Mouse (Mus musculus): ENCODE measurements around the gene Mef2b. TPM values are rescaled to one million over a fixed set of nuclear protein-coding genes. Genes with fewer than 3 reads are reported as not detected.
A peak's percentile ranks its signal among the peaks of the same experiment; 100 is the strongest.

The Mef2b gene
- polyA plus RNA-seq, 1 experiment from 2014 or later: 0.74 TPM

DNA sequence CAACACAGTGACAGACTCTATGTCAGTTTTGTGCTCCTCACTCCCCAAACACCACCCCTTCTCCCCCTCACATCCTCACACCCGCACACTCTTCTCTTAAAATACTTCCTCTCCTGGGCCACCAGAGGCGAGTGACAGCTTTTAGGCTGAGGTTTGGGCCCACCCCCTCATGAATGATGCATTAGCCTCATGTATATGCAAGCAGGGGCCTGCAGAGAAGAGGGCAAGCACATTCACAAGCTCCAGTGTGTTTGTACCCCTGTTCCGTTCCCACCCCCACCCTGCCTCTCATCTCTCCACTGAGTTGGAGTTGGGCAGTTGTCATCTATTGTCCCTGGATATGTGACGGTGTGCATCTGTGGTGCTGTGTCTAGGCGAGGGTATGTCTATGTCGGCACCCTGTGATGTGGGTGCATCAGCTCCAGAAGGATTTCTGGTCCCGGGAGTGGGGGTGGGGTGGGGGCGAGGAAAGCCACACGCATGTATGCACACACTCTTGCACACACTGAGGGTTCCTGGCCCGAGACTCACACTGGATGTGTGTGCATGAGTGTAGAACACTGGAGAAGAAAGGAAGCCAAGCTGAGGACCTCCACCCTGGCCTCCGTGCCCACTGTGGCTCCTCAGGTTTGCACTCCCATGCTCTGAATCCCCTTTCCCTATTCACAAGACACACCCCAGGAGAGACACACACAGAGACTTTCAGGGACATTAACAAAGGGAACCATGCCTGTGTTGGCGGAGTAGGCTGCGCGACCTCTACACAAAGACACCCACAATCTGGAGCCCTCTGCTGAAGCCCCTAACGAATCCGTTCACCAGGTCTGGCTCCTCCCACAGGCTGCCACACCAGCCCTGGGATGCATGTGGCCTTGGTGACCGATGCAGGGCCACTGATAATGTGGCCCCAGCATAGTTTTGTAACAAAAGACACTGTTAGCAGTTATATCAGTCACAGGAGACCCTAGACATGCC, 20.5 kb upstream of the Mef2b start:
- Histone ChIP-seq H3K27ac (peak overlapping the region; percentile 87), H3K27me3 (ENCODE audit: poor library complexity, severe bottlenecking) (peaks cover 84% of the 10 kb centered on the region), H3K4me1 (peaks cover 33% of the 10 kb centered on the region), H3K4me3 (peak overlapping the region; percentile 60), H3K36me3 (replicated peaks) (peaks cover 4% of the 10 kb centered on the region; the same call in 1 of the 2 replicates), H3K9me3 (no peaks in the 10 kb centered on the region)
- WGBS: 6% methylated on average over 17 of the region's 17 CpGs
- peak; percentile 41 for DNase-seq (ENCODE audit: extremely low spot score, low spot score)

DNA sequence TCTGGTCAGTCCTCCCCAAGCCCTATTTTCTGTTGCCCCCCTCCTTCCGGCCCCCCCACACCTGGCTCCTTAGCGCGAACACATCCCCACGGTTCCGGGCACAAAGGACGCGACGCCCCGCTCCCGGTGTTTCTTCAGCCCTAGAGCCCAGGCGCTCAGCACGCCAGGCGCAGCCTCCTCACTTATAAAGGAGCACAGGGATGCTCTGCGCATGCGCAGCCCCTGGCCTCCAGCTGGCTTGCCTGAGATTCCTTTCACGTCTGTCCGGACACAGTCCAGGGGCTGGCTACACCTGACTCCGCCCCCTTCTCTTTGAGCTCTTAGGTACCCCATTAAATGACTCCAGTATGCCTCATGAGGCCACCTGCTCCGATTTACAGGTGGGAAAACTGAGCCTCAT, 18.8 kb upstream of the Mef2b start, which contains the start of gene Ncan:
Ncan (minus strand) TSS at position 207 of the 400 bp plus-strand sequence.
- 3% methylated on average over 19 of the region's 19 CpGs for WGBS
- Histone ChIP-seq H3K36me3 (replicated peaks) (no peaks in the 10 kb centered on the region), H3K27me3 (ENCODE audit: poor library complexity, severe bottlenecking) (peaks cover 68% of the 10 kb centered on the region), H3K4me3 (peak within 1 kb of the TSS; percentile 60), H3K27ac (peak within 1 kb of the TSS; percentile 87), H3K4me1 (peaks cover 33% of the 10 kb centered on the region), H3K9me3 (no peaks in the 10 kb centered on the region)
- peak; percentile 87 for DNase-seq (ENCODE audit: extremely low spot score, low spot score)

DNA sequence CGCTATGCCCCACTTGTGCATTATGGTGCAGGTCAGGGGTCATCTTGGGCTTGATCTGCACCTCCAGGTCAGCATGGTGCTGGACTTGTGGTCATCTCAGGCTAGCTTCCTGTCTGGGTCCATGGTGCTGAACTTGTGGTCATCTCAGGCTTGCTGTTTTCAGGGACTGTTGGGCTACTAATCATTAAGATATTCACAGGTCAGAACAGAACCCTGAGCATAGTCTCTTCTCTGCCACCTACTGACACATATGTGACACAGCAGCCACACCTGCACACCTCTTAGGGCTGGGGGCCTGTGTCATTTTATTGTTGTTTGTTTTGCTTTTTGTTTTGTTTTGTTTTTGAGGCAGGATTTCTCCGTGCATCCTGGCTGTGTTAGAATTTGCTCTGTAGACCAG, 16.6 kb upstream of the Mef2b start:
- no peaks in the 10 kb centered on the region for H3K36me3 ChIP-seq (replicated peaks)
- no peak overlapping the region for H3K4me3 ChIP-seq
- H3K27ac ChIP-seq: no peak overlapping the region
- no peak for DNase-seq (ENCODE audit: extremely low spot score, low spot score)
- no peaks in the 10 kb centered on the region for H3K9me3 ChIP-seq
- peaks cover 46% of the 10 kb centered on the region for H3K27me3 ChIP-seq (ENCODE audit: poor library complexity, severe bottlenecking)
- peaks cover 30% of the 10 kb centered on the region for H3K4me1 ChIP-seq
- 51% methylated on average over 2 of the region's 2 CpGs for whole genome bisulfite sequencing

- H3K27me3 ChIP-seq (ENCODE audit: poor library complexity, severe bottlenecking): peaks cover 24% of the 10 kb centered on the region
- 70% methylated on average over 8 of the region's 8 CpGs for WGBS
- H3K36me3 ChIP-seq (replicated peaks): no peaks in the 10 kb centered on the region
- DNase-seq (ENCODE audit: extremely low spot score, low spot score): no peak
- no peak overlapping the region for H3K4me3 ChIP-seq
- H3K9me3 ChIP-seq: no peaks in the 10 kb centered on the region
- no peak overlapping the region for H3K27ac ChIP-seq
- H3K4me1 ChIP-seq: peaks cover 17% of the 10 kb centered on the region
Measured at GRCm38 (mm10) chr8:70124992-70125391, 14.5 kb upstream of the Mef2b start.

- H3K4me1 ChIP-seq: peaks cover 27% of the 10 kb centered on the region
- H3K27ac ChIP-seq: no peak overlapping the region
- WGBS: 81% methylated on average over 3 of the region's 3 CpGs
Measured at GRCm38 (mm10) chr8:70128435-70128834, 11.1 kb upstream of the Mef2b start.

DNA sequence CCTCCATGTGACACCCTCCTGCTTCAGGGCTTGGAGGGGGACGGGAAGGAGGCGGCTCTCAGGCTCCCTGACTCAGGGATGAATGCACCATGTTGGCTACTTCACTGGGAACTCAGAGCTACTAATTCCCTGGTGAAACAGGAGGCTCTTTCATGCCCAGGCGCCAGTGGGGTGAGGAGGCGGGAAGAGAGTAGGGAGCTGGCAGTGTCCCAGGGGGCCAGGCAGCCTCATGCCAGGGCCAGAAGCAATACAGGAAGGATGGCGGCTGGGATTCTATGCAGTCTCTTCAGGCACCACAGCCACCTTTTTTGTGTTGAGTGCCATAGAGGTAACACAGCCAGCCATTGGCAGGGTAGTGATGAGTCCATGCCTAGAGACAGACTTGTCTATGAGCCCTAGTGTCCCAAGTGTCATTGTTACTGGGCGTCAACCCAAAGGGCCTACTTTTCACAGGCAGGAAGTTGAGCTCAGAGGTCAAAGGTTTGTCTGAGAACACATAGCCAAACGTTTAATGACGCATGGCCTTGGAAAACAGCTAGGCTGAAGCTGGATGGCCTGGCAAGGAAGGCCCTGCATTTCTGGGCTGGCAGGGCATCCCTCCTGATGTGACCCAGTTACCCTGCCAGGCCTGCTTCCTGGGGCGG, 10.1 kb upstream of the Mef2b start:
- Histone ChIP-seq H3K36me3 (replicated peaks) (peaks cover 23% of the 10 kb centered on the region), H3K9me3 (no peaks in the 10 kb centered on the region), H3K27me3 (ENCODE audit: poor library complexity, severe bottlenecking) (no peaks in the 10 kb centered on the region), H3K27ac (no peak overlapping the region), H3K4me3 (no peak overlapping the region), H3K4me1 (peaks cover 27% of the 10 kb centered on the region)
- 73% methylated on average over 9 of the region's 9 CpGs for WGBS
- DNase-seq (ENCODE audit: extremely low spot score, low spot score): no peak

More at GRCm38 (mm10) chr8:70128435-70128834, 11.1 kb upstream of the Mef2b start:
- Histone ChIP-seq H3K4me3 (no peak overlapping the region), H3K9me3 (no peaks in the 10 kb centered on the region), H3K27me3 (ENCODE audit: poor library complexity, severe bottlenecking) (no peaks in the 10 kb centered on the region), H3K36me3 (replicated peaks) (peaks cover 13% of the 10 kb centered on the region)
- no peak for DNase-seq (ENCODE audit: extremely low spot score, low spot score)

DNA sequence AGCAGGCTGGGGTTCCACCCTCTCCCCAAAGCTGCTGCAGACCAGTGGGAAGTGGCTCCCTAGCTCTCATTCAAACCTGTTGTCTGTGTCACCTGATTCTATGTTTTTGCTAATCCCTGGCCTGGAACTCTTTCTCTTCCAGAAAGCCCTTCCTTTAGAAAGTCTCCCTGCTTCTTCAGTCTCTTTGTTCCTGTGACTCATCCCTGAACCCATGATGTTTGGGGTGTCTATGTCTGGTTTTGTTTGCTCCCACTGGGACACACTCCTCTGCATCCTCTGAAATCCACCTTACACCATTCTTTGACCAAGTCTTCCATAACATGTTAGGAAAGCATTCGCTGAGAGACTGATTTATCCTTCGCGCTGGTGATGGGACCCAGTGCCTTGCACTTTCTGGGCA, 9.4 kb upstream of the Mef2b start:
- H3K36me3 ChIP-seq (replicated peaks): peaks cover 29% of the 10 kb centered on the region
- no peaks in the 10 kb centered on the region for H3K9me3 ChIP-seq
- 82% methylated on average over 3 of the region's 3 CpGs for WGBS
- no peak overlapping the region for H3K4me3 ChIP-seq
- H3K27me3 ChIP-seq (ENCODE audit: poor library complexity, severe bottlenecking): no peaks in the 10 kb centered on the region
- H3K4me1 ChIP-seq: peaks cover 27% of the 10 kb centered on the region
- H3K27ac ChIP-seq: no peak overlapping the region
- no peak for DNase-seq (ENCODE audit: extremely low spot score, low spot score)

- peaks cover 27% of the 10 kb centered on the region for H3K4me1 ChIP-seq
- peaks cover 41% of the 10 kb centered on the region for H3K36me3 ChIP-seq (replicated peaks)
- H3K9me3 ChIP-seq: no peaks in the 10 kb centered on the region
- DNase-seq (ENCODE audit: extremely low spot score, low spot score): peak; percentile 83
- peak within 1 kb of the TSS; percentile 66 for H3K4me3 ChIP-seq
- WGBS: under 1% methylated on average over 37 of the region's 37 CpGs
- H3K27ac ChIP-seq: peak within 1 kb of the TSS; percentile 83
- no peaks in the 10 kb centered on the region for H3K27me3 ChIP-seq (ENCODE audit: poor library complexity, severe bottlenecking)
Measured at GRCm38 (mm10) chr8:70131166-70131883, 8.2 kb upstream of the Mef2b start, which contains the start of gene Nr2c2ap. Gene Nr2c2ap (plus strand): TSS chr8:70131333.

DNA sequence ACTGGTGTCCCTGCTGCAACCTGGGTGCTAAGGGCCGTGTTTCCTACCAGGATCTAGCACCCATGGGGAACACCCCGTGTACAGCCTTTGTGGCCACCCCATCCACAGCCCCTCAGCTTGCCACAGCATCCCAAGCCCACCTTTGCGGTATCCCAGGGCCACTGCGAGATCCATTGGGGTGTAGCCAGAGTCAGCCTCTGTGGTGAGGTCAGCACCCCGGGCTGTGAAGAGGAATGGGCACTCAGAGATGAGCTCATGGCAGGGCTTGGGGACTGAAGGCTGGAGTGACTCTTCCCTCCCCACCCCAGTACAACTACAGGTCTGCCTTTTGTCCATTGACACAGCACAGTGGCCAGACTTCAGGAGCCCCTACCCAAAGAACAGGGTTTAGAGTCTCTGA, 5.4 kb upstream of the Mef2b start:
- WGBS: 93% methylated on average over 5 of the region's 5 CpGs
- Histone ChIP-seq H3K27ac (no peak overlapping the region), H3K27me3 (ENCODE audit: poor library complexity, severe bottlenecking) (no peaks in the 10 kb centered on the region), H3K9me3 (no peaks in the 10 kb centered on the region), H3K4me3 (no peak overlapping the region), H3K36me3 (replicated peaks) (peaks cover 52% of the 10 kb centered on the region), H3K4me1 (peaks cover 37% of the 10 kb centered on the region)
- DNase-seq (ENCODE audit: extremely low spot score, low spot score): no peak

DNA sequence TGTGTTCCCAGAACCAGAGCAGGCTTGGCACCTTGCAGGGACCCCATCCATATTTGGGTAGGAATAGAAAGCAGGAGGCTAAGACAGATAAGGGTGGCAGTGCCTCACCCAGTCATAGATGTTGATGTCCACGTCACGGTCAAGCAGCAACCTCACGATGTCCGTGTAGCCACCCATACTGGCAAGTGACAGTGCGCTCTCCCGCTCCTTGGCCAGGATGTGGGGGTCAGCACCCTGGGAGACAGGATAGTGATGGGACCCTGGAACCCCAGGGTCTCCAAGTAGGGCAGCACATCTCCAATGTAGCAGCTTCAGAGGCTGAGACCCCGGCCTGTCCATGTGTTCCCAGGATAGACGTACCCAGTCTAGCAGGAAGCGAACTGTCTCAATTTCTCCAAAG, 4.6 kb upstream of the Mef2b start:
- Histone ChIP-seq H3K9me3 (no peaks in the 10 kb centered on the region), H3K36me3 (replicated peaks) (peaks cover 52% of the 10 kb centered on the region), H3K4me3 (no peak overlapping the region), H3K4me1 (peaks cover 31% of the 10 kb centered on the region), H3K27me3 (ENCODE audit: poor library complexity, severe bottlenecking) (no peaks in the 10 kb centered on the region), H3K27ac (no peak overlapping the region)
- WGBS: 95% methylated on average over 9 of the region's 9 CpGs
- DNase-seq (ENCODE audit: extremely low spot score, low spot score): no peak

- no peaks in the 10 kb centered on the region for H3K9me3 ChIP-seq
- no peak for DNase-seq (ENCODE audit: extremely low spot score, low spot score)
- WGBS: 78% methylated on average over 4 of the region's 4 CpGs
- no peak overlapping the region for H3K4me3 ChIP-seq
- no peaks in the 10 kb centered on the region for H3K27me3 ChIP-seq (ENCODE audit: poor library complexity, severe bottlenecking)
- peaks cover 52% of the 10 kb centered on the region for H3K36me3 ChIP-seq (replicated peaks)
- peaks cover 34% of the 10 kb centered on the region for H3K4me1 ChIP-seq
- no peak overlapping the region for H3K27ac ChIP-seq
Measured at GRCm38 (mm10) chr8:70136591-70136990, 2.9 kb upstream of the Mef2b start.

- Histone ChIP-seq H3K27ac (no peak overlapping the region), H3K9me3 (no peaks in the 10 kb centered on the region), H3K4me1 (peaks cover 23% of the 10 kb centered on the region), H3K36me3 (replicated peaks) (peaks cover 57% of the 10 kb centered on the region), H3K27me3 (ENCODE audit: poor library complexity, severe bottlenecking) (no peaks in the 10 kb centered on the region), H3K4me3 (peak overlapping the region; percentile 77)
- 81% methylated on average over 4 of the region's 4 CpGs for WGBS
- no peak for DNase-seq (ENCODE audit: extremely low spot score, low spot score)
Measured at GRCm38 (mm10) chr8:70137890-70138289, 1.6 kb upstream of the Mef2b start.

Measured in forebrain, embryonic 10.5 days (tissue).